Mouse (Mus musculus) ES-E14 (cell line): ENCODE measurements around the gene Map7d3. TPM values are rescaled to one million over a fixed set of nuclear protein-coding genes. Genes with fewer than 3 reads are reported as not detected.

Experiments used
- DNase-seq: peaks from one replicate; pipeline ENCODE4 v3.0.0-alpha.2; 2013; ENCODE audit warnings: low read depth, low spot score
- H3K27ac ChIP-seq: 2 replicates; pipeline ENCODE4 v1.5.1; 2012; ENCODE audit warnings: low read depth, mild to moderate bottlenecking, low read length, moderate library complexity, mixed read lengths; ENCODE audit not compliant: poor library complexity, insufficient read depth, severe bottlenecking
- H3K36me3 ChIP-seq: 2 replicates; pipeline ENCODE4 v1.6.1; 2012; ENCODE audit warnings: mild to moderate bottlenecking, low read length, moderate library complexity, mixed read lengths; ENCODE audit not compliant: control insufficient read depth, poor library complexity, insufficient read depth, severe bottlenecking
- H3K4me1 ChIP-seq, 2 experiments: fragments of 150-350 bp in 1 of 2; sonication (generic) in 1 of 2; 2 replicates each; pipeline ENCODE4 v1.6.1; 2012; ENCODE audit warnings: low read length in 2 of 2, mild to moderate bottlenecking in 1 of 2, mixed read lengths in 1 of 2; ENCODE audit not compliant: control insufficient read depth in 2 of 2, insufficient read depth in 2 of 2, poor library complexity in 1 of 2
- H3K4me3 ChIP-seq, 2 experiments: fragments of 150-350 bp in 1 of 2; sonication (generic) in 1 of 2; 2 replicates each; pipeline ENCODE4 v1.5.1; 2012; ENCODE audit warnings: low read length in 2 of 2, low read depth in 1 of 2, mild to moderate bottlenecking in 1 of 2, mixed read lengths in 1 of 2; ENCODE audit not compliant: insufficient read depth in 1 of 2, poor library complexity in 1 of 2, severe bottlenecking in 1 of 2
- H3K9ac ChIP-seq: 2 replicates; pipeline ENCODE4 v1.6.1; 2012; ENCODE audit warnings: low read depth, mild to moderate bottlenecking, low read length, mixed read lengths; ENCODE audit not compliant: poor library complexity, insufficient read depth, severe bottlenecking
- H3K9me3 ChIP-seq: fragments of 150-350 bp; sonication (generic); 2 replicates; pipeline ENCODE4 v1.6.1; 2012; ENCODE audit warnings: low read depth, mild to moderate bottlenecking, low read length; ENCODE audit not compliant: control insufficient read depth, insufficient read depth
- CHD2 ChIP-seq: IDR thresholded peaks from 2 replicates; pipeline ENCODE4 v1.6.1; 2014; ENCODE audit warnings: mild to moderate bottlenecking, low read depth, low read length, inconsistent platforms
- HCFC1 ChIP-seq: IDR thresholded peaks from 2 replicates; pipeline ENCODE4 v1.6.1; 2012; ENCODE audit warnings: low read length, inconsistent platforms, borderline replicate concordance; ENCODE audit not compliant: insufficient read depth
- MAFK ChIP-seq: IDR thresholded peaks from 2 replicates; pipeline ENCODE4 v1.6.1; 2014; ENCODE audit warnings: mild to moderate bottlenecking, low read depth, low read length, inconsistent platforms; ENCODE audit not compliant: insufficient read depth
- ZC3H11A ChIP-seq: IDR thresholded peaks from 2 replicates; pipeline ENCODE4 v1.6.1; 2012; ENCODE audit warnings: low read depth, mild to moderate bottlenecking, inconsistent platforms, low read length, borderline replicate concordance
- ZNF384 ChIP-seq: IDR thresholded peaks from 2 replicates; pipeline ENCODE4 v1.6.1; 2012; ENCODE audit warnings: low read depth, low read length, inconsistent platforms
- in situ Hi-C, 2 experiments: fragments of 600-800 bp; cut with MboI; formaldehyde crosslinking; loops; one replicate each; pipeline ENCODE4 v1.15.1; 2025; ENCODE audit warnings: low sequenced_read_pairs in 2 of 2, inconsistent platforms in 1 of 2; ENCODE audit not compliant: unreplicated experiment in 2 of 2
- total RNA-seq: library from RNA; depleted of rRNA; stranded (reverse); fragments of 300-350 nt; gene quantifications from 2 replicates; pipeline ENCODE4 v1.2.3, GENCODE M21; 2012

Gene Map7d3
- total RNA-seq, 1 experiment, result 2.8 TPM

GRCm38 (mm10) chrX:56786281-56787061 lies 35.7 kb downstream of the Map7d3 start:
- Histone ChIP-seq H3K4me1 (0 out of 4 replicates have a peak, but pooled peaks cover 0 to 2% of the 10 kb centered on the region in 2 experiments), H3K27ac (no peak overlapping the region), H3K9ac (no peak overlapping the region), H3K9me3 (no peaks in the 10 kb centered on the region), H3K36me3 (peaks cover 3% of the 10 kb centered on the region; the same call in 1 of the 2 replicates), H3K4me3 (no peak overlapping the region)
- in situ Hi-C loops, result no loop called here
- TF ChIP-seq ZNF384 (peak; percentile 89), HCFC1 (no peak)
- DNase-seq, result peak; percentile 3

GRCm38 (mm10) chrX:56773329-56773728 lies 48.8 kb downstream of the Map7d3 start:
- Histone ChIP-seq H3K27ac (no peak overlapping the region), H3K4me1 (no peaks in the 10 kb centered on the region), H3K4me3 (no peak overlapping the region), H3K9ac (no peak overlapping the region), H3K36me3 (no peaks in the 10 kb centered on the region), H3K9me3 (no peaks in the 10 kb centered on the region)
- no peak for TF ChIP-seq ZNF384
- TF ChIP-seq CHD2, result no peak
- no peak for TF ChIP-seq ZC3H11A
- no peak for TF ChIP-seq MAFK
- no peak for TF ChIP-seq HCFC1
- in situ Hi-C loops, result no loop called here
- no peak for DNase-seq

- Histone ChIP-seq H3K9ac (no peak overlapping the region), H3K9me3 (no peaks in the 10 kb centered on the region), H3K36me3 (no peaks in the 10 kb centered on the region), H3K4me1 (no peaks in the 10 kb centered on the region), H3K4me3 (no peak overlapping the region), H3K27ac (no peak overlapping the region)
- in situ Hi-C loops, result no loop called here
- TF ChIP-seq ZC3H11A (no peak), MAFK (no peak), ZNF384 (no peak), HCFC1 (no peak), CHD2 (no peak)
- no peak for DNase-seq
Measured at GRCm38 (mm10) chrX:56771751-56772150, 50.4 kb downstream of the Map7d3 start.

- no peak for TF ChIP-seq HCFC1
- TF ChIP-seq ZNF384, result no peak
- no peak for TF ChIP-seq MAFK
- TF ChIP-seq ZC3H11A, result no peak
- no peaks in the 10 kb centered on the region for H3K36me3 ChIP-seq
- no peaks in the 10 kb centered on the region for H3K9me3 ChIP-seq
- in situ Hi-C loops, result no loop called here
- no peak overlapping the region for H3K4me3 ChIP-seq
- no peak overlapping the region for H3K9ac ChIP-seq
- no peak overlapping the region for H3K27ac ChIP-seq
- no peak for DNase-seq
- no peaks in the 10 kb centered on the region for H3K4me1 ChIP-seq
Measured at GRCm38 (mm10) chrX:56769838-56770237, 52.3 kb downstream of the Map7d3 start.
